Mouse (Mus musculus) ES-E14 (cell line): ENCODE results near the gene Cecr2.

Source experiments
- CHD2 ChIP-seq: IDR thresholded peaks from 2 replicates; pipeline ENCODE4 v1.6.1; 2014; ENCODE audit warnings: mild to moderate bottlenecking, low read depth, low read length, inconsistent platforms
- HCFC1 ChIP-seq: IDR thresholded peaks from 2 replicates; pipeline ENCODE4 v1.6.1; 2012; ENCODE audit warnings: low read length, inconsistent platforms, borderline replicate concordance; ENCODE audit not compliant: insufficient read depth
- MAFK ChIP-seq: IDR thresholded peaks from 2 replicates; pipeline ENCODE4 v1.6.1; 2014; ENCODE audit warnings: mild to moderate bottlenecking, low read depth, low read length, inconsistent platforms; ENCODE audit not compliant: insufficient read depth
- ZC3H11A ChIP-seq: IDR thresholded peaks from 2 replicates; pipeline ENCODE4 v1.6.1; 2012; ENCODE audit warnings: low read depth, mild to moderate bottlenecking, inconsistent platforms, low read length, borderline replicate concordance
- ZNF384 ChIP-seq: IDR thresholded peaks from 2 replicates; pipeline ENCODE4 v1.6.1; 2012; ENCODE audit warnings: low read depth, low read length, inconsistent platforms

- no peak for TF ChIP-seq CHD2
- no peak for TF ChIP-seq MAFK
- no peak for TF ChIP-seq ZC3H11A
- 0 out of 2 replicates have a peak, but pooled peaks have one; percentile 31 for TF ChIP-seq ZNF384
- no peak for TF ChIP-seq HCFC1
These were observed 1.2 kb downstream of the Cecr2 start for GRCm38 (mm10) chr6:120667422-120667781.
